ENCODE assay signal across 8 mouse cellular contexts in the genomic region with DNA sequence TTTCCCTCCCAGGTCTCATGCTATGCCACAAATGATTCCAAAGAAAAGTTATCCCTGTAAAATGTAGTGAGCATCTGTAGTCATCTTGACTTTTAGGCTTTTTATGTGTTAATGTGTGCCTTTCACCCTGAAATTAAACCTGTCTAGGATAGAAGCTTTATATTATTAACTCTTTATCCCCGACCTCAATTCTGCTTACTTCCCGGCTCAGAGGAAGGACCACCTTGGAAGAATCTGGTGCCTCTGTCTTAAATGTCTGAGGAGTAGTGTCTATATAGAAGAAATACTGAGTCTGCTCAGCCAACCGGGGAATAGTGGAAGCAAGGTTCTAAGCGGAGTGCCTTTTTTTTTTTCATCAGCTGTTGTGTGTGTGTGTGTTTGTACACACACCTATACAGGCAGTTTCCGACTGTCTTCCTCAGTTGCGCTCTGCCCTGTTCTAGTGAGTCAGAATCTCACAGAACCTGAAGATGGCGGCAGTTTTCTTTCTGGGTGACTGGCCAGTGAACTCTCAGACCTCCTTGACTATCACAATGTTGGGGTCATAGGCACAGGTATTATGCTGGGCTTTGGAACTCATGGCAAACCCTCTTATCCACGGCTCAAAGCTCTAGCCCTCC. TPM values are rescaled to one million over a fixed set of nuclear protein-coding genes. Genes with fewer than 3 reads are reported as not detected.
DNase-seq lines count a peak whose midpoint lies in the region; ATAC-seq and TF ChIP-seq lines count a peak whose summit lies in the region.
"Had no signal": no experiment of that assay in that cellular context is flagged by ENCODE, and none has a peak within 500 bp of the region (broad histone marks: within the 10 kb centered on the region; RNA-seq: fewer than 3 reads in every experiment).

No protein-coding gene starts in this region.

- no peak for TF ChIP-seq POLR2A in spleen, adult 2 months (IDR thresholded peaks at IDR 0.05; ENCODE audit: low read depth, low read length)

- H3K36me3 ChIP-seq in spleen, adult 2 months (ENCODE audit: control insufficient read depth, insufficient read depth, low read length) = no peaks in the 10 kb centered on the region
- H3K36me3 ChIP-seq in forebrain, embryonic 11.5 days (ENCODE audit: control insufficient read depth, insufficient read depth, low read length) = no peaks in the 10 kb centered on the region
- H3K36me3 ChIP-seq in liver, embryonic 13.5 days = peaks cover 8% of the 10 kb centered on the region

- 58% methylated on average over 8 of the region's 8 CpGs for WGBS in spleen, adult 2 months
- 29% methylated on average over 8 of the region's 8 CpGs for WGBS in forebrain, embryonic 11.5 days
- WGBS in liver, embryonic 13.5 days (ENCODE audit: insufficient replicate concordance) = 48% methylated on average over 8 of the region's 8 CpGs

- no peak overlapping the region for H3K27ac ChIP-seq in spleen, adult 2 months (ENCODE audit: insufficient read depth, low read length)
- H3K27ac ChIP-seq in forebrain, embryonic 11.5 days (ENCODE audit: low read depth, low read length) = no peak overlapping the region
- H3K27ac ChIP-seq in liver, embryonic 13.5 days = peak overlapping the region; percentile 83

- TF ChIP-seq CTCF in spleen, adult 2 months (IDR thresholded peaks at IDR 0.05; ENCODE audit: extremely low read depth, insufficient read depth, insufficient read length, insufficient replicate concordance) = no peak

- no peak for DNase-seq in spleen, adult 2 months (ENCODE audit: low read depth in 1 of 2, low spot score in 2 of 2)
- DNase-seq in spleen, postnatal 10 days (ENCODE audit: low spot score in 2 of 2) = no peak
- no peak for DNase-seq in forebrain, embryonic 11.5 days (ENCODE audit: low spot score)
- DNase-seq in liver, embryonic 13.5 days = no peak
- no peak for DNase-seq in left cerebral cortex, adult 8-10 months (ENCODE audit: low spot score in 2 of 2)
- no peak for DNase-seq in frontal cortex, postnatal 14 days (ENCODE audit: low spot score in 2 of 2)
- DNase-seq in right cerebral cortex, postnatal 4 days = no peak
- DNase-seq: gastrocnemius, postnatal 14 days had no signal

- H3K4me3 ChIP-seq in spleen, adult 2 months (ENCODE audit: extremely low read depth, insufficient read depth, insufficient read length) = peak overlapping the region; percentile 81; the same call in 1 of the 2 replicates
- H3K4me3 ChIP-seq in forebrain, embryonic 11.5 days (ENCODE audit: low read depth, low read length) = peak overlapping the region; percentile 80
- peak overlapping the region; percentile 76 for H3K4me3 ChIP-seq in liver, embryonic 13.5 days (replicated peaks)

- no peaks in the 10 kb centered on the region for H3K9me3 ChIP-seq in forebrain, embryonic 11.5 days (ENCODE audit: control insufficient read depth, low read length)
- H3K9me3 ChIP-seq in liver, embryonic 13.5 days (replicated peaks) = no peaks in the 10 kb centered on the region

- H3K9ac ChIP-seq in forebrain, embryonic 11.5 days (ENCODE audit: low read length) = peak overlapping the region; percentile 92
- peak overlapping the region; percentile 91 for H3K9ac ChIP-seq in liver, embryonic 13.5 days

- no peaks in the 10 kb centered on the region for H3K27me3 ChIP-seq in spleen, adult 2 months (ENCODE audit: control insufficient read depth, insufficient read depth, low read length)
- no peaks in the 10 kb centered on the region for H3K27me3 ChIP-seq in forebrain, embryonic 11.5 days (ENCODE audit: control insufficient read depth, insufficient read depth, low read length)
- no peaks in the 10 kb centered on the region for H3K27me3 ChIP-seq in liver, embryonic 13.5 days

- peak overlapping the region; percentile 86 for H3K4me2 ChIP-seq in forebrain, embryonic 11.5 days (ENCODE audit: low read depth, low read length, severe bottlenecking)
- peak overlapping the region; percentile 93 for H3K4me2 ChIP-seq in liver, embryonic 13.5 days

- ATAC-seq in forebrain, embryonic 11.5 days (replicated peaks; ENCODE audit: low FRiP score) = no peak
- no peak for ATAC-seq in liver, embryonic 13.5 days (ENCODE audit: low read depth)

- peaks cover 9% of the 10 kb centered on the region; the same call in 1 of the 2 replicates for H3K4me1 ChIP-seq in spleen, adult 2 months (ENCODE audit: control insufficient read depth, insufficient read depth, insufficient read length)
- 0 out of 2 replicates have a peak, but pooled peaks cover 5% of the 10 kb centered on the region for H3K4me1 ChIP-seq in forebrain, embryonic 11.5 days (replicated peaks; ENCODE audit: control insufficient read depth, insufficient read depth, low read length)
- H3K4me1 ChIP-seq in liver, embryonic 13.5 days (replicated peaks) = peaks cover 28% of the 10 kb centered on the region

RNA-seq across cellular contexts. Expression of a gene that starts 1.1 kb away (rescaled TPM):
- polyA plus RNA-seq in spleen, adult 2 months (2012; rRNA removed) = 8.8 and 12.3 TPM in 2 replicates
- 95.1 and 96.5 TPM in 2 replicates for polyA plus RNA-seq in forebrain, embryonic 11.5 days (2014; fragmentation: Nextera tagmentation; extraction: Ambion mirVana)
- 33.2 and 35.4 TPM in 2 replicates for polyA plus RNA-seq in liver, embryonic 13.5 days (2015; fragmentation: Nextera tagmentation; extraction: Ambion mirVana)
- total RNA-seq in left cerebral cortex, adult 8-10 months (2022) = 10 to 100 TPM; 18.0 to 27.7 (median 22.2) TPM

RNA-seq across cellular contexts. Expression of a gene that starts 1.2 kb away (rescaled TPM):
- polyA plus RNA-seq in spleen, adult 2 months (2012; rRNA removed) = 0.18 and 0.34 TPM in 2 replicates
- polyA plus RNA-seq in forebrain, embryonic 11.5 days (2014; fragmentation: Nextera tagmentation; extraction: Ambion mirVana) = 25.9 and 26.6 TPM in 2 replicates
- 5.4 and 5.7 TPM in 2 replicates for polyA plus RNA-seq in liver, embryonic 13.5 days (2015; fragmentation: Nextera tagmentation; extraction: Ambion mirVana)
- under 1 TPM; 0.15 to 0.77 (median 0.62) TPM for total RNA-seq in left cerebral cortex, adult 8-10 months (2022)
